Mouse (Mus musculus) CD8-positive naive resting alpha-beta T cell, adult 2 months (primary cell): ENCODE results near the gene Ugt1a2.
"Not testable (repeated sequence)": the region's sequence is repeated elsewhere in the genome, so short reads cannot be mapped to it uniquely, and the experiment has no call there.

Source experiments
- DNase-seq, 2 experiments: peaks; one replicate each; pipeline ENCODE4 v3.0.0; 2022; ENCODE audit warnings: low read depth in 2 of 2, low spot score in 2 of 2

Gene Ugt1a2

DNA sequence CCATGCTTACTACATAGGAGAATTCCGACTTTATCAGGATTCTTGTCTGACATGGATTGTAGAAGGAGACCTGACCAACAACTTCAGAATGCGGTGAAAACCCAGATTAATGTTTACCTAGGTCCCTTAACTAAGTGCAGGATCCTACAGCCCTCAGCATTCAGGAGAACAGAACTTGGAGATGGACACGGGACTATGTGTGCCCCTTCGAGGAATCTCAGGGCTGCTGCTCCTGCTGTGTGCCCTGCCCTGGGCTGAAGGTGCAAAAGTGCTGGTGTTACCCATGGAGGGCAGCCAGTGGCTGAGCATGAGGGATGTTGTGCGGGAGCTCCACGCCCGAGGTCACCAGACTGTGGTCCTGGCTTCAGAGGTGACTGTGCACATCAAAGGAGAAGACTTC lies at the start of gene Ugt1a2:
Gene Ugt1a2, plus strand, starts transcription at position 146 of the 400 bp plus-strand sequence.
- DNase-seq, result no peak

DNA sequence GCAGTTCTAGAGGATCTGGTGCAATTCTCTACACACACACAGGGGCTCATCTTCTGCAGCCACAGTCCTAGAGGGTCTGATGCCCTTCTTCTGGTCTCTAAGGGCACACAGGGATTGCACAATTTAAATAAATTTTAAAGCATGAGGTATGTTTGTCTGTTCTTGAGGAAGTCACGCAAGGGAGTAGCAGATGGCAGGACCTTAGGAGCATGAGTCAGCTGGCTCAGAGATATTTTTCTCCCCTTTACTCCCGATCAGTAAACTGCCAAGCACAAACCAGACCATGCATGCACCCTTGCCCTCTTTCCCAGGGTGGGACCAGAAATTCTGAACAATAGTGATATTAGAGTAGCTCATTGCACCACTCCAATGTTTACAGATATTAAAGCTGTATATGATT lies 42.0 kb upstream of the Ugt1a2 start:
- DNase-seq, result no peak

DNA sequence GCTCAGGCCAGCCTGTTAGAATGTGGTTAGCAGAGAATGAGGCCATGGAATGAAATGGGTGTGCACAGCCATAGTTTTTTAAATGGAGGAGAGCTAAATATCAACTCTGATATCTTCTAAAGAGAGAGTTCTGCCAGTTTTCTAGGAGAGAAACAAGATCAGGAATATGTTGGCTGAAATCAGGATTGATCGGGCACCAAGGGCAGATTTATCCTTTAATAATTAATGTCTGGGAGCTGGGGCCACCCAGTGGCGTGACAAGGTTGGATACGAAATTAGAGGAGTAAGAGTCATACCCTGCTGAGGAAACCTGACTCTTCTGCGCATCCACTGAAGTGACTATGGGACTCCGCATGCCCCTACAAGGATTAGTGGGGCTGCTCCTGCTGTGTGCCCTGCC lies 34.7 kb upstream of the Ugt1a2 start, which contains the start of gene Ugt1a5:
Gene Ugt1a5, plus strand, starts transcription at position 302 of the 400 bp plus-strand sequence.
- no peak for DNase-seq

DNA sequence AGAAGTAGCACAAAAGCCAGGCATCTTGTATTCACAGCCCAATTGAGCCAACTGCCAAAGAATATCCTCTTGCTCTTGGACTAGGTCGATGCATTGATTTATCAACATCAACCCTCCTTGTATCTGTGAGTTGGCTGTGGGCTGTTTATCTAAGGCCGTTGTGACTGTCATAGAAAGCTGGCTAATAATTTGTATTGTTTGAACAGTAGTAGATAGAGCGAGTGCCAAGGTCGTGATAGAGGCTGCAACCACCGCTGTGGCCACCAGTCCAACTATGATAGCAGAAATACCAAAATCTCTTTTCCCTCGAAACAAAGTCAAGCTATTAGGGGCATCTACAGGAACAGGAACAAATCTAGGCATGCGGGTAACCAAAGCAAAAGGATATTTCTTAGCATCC lies 28.2 kb upstream of the Ugt1a2 start:
- DNase-seq, result not testable (repeated sequence)

DNA sequence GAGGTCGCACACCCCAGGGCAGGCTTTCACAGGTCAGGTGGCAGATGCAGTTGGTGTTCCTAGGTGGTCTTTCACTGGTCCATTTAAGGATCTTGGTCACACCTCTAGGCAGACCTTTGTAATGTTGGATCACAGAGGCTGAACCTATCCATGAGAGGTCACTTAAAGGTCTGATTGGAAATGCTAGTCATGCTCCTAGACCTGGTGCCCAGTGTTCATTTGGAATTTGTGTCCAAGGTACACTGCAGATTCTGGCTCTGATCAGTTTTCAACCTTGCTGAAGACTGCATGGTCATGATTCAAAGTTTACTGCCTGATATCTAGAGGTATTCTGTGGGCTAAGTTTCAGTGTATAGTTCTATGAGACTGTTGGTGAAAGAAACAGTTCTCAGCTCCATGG lies 20.7 kb upstream of the Ugt1a2 start:
- DNase-seq, result no peak

DNA sequence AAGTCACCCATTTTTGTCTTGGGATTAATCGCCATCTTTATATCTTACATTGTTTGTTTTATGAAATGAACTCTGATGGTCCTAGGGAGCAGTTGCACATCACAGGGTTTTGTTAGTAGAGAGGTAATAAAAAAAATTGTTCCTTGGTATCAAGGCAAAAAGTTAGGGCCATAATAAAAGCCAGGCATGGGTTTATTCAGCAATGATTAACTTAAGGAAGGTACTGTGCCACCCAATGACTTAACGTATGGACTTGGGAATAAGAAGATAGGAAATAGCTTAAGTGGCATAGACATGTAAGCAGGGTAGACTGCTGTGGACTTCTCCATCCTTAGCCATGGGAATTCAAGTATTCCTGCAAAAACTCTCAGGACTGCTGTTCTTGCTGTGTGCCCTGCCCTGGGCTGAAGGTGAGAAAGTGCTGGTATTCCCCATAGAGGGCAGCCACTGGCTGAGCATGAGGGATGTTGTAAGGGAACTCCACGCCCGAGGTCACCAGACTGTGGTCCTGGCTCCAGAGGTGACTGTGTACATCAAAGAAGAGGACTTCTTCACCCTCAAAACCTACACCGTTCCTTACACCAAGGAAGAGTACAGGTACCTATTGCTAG lies 14.0 kb upstream of the Ugt1a2 start:
- DNase-seq, result no peak

DNA sequence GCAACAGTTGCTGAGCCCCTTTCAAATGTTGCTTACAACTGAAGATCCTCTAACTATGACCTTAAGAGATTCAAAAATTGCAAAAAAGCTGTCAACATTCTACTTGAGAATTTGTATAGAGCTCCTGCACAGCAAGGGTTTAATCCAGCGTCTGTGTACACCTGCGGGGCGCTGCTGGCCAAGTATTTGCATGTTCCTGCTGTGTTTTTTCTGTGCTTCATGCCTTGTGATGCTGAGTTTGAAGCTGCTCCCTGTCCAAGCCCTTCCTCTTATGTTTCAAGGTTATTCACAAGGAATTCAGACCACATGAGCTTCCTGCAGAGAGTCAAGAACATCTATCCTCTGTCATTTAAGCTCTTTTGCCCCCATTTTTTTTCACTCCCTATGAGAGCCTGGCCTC lies 8.3 kb upstream of the Ugt1a2 start:
- DNase-seq, result no peak

DNA sequence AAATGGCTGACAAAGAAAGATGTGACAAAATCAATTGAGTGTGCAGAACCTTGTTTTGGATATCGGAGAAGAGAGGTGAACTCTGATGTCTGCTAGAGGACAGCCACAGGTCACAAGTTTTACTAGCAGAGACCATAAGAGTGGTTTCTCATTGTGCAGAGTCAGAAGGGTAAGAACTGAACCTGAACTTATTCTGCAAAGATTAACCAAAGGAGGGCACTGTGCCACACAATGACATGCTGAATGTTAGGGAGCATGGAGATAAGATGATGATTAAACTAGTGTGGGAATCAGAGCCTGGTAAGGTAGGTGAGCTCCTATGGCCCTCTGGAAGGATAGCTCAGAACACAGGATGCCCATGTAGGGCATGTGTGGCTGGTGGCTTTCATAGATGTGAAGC lies 4.7 kb upstream of the Ugt1a2 start:
- DNase-seq, result no peak

DNA sequence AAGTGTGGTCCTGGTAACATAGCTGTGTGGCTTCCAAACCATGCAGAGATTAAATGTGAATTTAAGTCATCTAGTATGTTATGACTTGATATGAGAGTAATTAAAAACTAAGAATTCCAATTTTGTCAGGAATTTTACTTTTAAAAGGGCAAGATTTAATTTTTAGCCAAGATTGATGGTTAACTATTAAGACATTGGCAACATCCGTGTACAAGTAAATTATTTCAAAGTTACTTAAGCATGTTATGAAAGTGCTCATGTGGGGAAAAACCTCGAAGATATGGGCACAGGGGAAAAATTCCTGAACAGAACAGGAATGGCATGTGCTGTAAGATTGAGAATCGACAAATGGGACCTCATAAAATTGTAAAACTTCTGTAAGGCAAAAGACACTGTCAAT lies 3.0 kb upstream of the Ugt1a2 start:
- no peak for DNase-seq

DNA sequence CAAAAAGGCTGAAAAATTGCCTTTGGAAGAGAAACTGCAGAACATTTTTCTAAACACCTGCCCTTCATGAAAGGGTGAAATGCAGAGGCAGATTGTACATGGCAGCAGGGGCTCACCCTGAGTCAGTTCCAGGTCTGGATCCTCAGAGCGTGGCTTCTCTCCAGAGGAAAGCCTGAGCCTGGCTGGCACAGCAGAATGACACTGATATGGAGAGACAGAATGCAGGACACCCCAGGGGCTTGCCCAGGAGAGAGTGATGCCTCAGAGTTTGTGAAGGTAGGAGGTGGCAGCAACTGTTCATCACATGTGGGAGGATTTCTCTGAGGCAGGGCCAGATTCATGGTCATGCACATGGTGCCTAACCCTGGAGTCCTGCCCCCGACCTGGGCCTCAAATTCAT lies 405 bp upstream of the Ugt1a2 start:
- no peak for DNase-seq

DNA sequence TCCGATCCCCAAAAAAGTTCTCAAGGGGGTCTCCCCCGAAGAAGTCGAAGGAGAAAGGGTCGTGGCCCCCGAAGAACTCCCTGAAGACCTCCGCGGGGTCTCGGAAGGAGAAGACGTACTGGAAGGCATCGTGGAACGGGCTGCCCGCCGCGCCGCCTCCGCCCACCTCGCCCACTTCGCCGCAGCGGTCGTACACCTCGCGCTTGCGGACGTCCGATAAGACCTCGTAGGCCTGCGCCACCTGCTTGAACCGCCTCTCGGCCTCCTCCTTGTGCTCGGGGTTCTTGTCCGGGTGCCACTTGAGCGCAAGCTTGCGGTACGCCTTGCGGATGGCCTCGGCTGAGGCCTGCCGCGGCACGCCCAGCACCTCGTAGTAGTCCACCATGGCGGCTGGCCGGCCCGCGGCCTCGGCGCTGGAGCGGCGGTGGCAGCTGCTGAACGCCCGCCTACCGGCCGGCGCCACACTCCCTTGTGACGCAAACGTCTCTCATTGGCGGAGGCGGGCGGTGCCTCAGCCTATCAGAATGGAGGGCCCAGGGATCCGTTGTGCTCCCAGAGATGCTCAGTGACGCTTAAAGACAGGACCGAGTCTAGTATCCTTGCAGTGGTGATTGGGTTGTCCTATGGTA lies 5.0 kb downstream of the Ugt1a2 start, which contains the start of gene Dnajb3:
Gene Dnajb3, minus strand, starts transcription at position 489 of the 629 bp plus-strand sequence.
- DNase-seq, result no peak

DNA sequence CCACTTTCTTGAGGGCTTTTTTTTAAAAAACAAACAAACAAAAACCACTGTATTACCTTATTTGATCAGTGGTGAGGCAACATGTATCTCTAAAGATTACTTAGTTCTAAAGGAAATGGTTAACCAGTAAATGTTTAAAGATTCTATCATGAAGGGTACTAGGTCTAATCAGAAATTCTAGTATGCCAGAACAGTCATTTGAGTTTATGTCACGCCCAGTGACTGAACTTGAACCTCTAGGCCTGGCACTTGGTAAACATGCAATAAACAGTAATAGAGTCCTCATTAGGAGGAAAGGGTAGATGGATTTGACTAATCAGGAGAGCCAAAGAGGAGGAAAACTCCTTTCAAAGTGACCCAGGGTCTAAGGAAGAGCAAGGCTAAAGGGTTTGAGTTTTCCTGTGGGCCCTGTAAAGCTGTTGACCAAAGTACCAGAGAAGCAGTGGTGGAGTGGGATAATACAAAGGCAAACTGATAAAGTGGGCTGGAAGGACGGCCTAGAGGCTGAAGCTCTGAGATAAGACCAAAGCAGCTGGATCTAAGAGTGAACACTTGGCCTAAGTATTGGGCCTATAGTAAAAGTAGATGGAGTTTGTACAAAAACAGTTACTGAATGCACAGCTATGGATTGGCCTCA lies 6.6 kb downstream of the Ugt1a2 start:
- DNase-seq, result no peak

DNA sequence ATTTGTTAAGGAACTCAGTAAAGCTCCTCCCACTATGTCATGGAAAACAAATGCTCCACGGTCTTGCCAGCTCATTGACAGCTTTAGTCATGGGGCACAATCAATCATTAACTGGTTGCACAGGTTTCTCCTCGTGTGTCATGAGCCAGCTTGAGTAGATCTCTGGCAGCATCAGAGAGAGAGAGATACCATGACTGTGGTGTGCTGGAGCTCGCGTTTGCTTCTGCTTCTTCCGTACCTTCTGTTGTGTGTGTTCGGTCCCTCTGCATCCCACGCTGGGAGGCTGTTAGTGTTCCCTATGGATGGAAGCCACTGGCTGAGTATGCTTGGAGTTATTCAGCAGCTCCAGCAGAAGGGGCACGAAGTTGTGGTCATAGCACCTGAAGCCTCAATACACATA lies 11.4 kb downstream of the Ugt1a2 start, which contains the start of gene Ugt1a1:
Gene Ugt1a1, plus strand, starts transcription at position 148 of the 400 bp plus-strand sequence.
- peak in 1 of 2 experiments; percentile 0 for DNase-seq

DNA sequence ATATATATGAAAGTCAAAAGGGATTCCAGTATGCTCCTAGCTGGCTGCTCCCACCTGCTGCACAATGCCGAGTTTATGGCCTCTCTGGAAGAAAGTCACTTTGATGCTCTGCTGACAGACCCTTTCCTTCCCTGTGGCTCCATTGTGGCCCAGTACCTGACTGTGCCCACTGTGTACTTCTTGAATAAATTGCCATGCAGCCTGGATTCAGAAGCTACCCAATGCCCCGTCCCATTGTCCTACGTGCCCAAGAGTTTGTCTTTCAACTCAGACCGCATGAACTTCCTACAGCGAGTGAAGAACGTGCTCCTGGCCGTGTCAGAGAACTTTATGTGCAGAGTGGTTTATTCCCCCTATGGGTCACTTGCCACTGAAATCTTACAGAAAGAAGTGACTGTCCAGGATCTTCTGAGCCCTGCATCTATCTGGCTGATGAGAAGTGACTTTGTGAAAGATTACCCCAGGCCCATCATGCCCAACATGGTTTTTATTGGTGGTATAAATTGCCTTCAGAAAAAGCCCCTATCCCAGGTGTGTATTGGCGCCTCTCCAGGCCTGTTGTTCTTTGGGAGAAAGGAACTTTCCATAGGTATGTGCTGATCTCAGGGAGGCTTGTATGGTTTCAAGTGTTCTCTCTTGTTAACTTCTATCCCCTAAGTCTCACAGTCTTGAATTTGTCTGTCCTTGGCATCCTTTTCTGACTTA lies 12.1 kb downstream of the Ugt1a2 start:
- no peak for DNase-seq

DNA sequence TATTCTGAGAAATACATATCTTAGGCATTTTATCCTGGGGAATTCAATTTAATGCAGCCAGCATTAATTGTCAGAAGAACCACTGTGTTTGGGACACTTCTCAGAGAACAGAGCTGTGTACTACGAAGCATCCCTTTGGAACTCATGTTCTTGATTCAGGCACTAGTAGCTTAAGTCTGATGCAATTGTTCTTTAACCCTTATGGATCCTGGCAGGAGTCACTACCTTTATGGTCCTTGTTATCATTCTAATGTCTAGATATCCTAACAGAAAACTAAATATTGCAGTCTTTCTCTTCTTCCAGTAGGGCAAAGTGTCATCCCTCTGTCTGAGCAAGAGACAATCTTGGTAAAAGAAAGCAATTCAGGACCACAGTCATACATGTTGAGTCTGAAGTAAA lies 12.7 kb downstream of the Ugt1a2 start:
- DNase-seq, result no peak

DNA sequence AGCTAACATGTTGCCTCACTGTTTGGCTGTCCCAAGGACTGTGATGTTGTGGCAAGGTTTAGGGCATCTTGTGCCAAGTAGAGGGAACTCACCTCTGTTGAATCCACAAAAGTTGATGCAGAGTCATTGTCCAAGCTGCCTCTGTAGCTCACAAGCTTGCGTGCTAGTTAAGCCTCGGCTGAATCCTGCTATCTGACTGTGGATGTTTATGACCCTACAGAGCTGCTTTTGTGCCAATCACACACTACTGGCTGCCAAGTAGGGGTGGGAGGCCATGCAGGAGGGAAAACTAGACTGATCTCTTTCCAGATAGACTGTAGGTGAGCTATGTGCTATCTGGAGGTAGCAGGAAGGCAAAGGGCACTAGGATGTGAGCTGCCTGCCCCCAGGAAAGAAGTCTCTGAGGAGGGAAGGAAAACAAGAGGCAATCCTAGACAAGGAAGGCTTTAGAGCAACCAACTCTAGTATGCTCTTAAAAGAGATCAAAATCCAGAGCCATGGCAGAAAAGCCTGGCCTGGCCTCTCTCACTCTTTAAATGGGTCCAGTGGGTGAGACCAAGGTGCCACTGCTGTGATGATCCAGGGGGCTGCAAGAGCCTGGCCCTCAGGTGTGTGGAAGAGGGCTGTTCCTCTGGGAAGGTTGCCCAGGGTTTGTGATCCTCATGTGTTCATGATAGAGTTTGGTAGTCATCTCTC lies 13.5 kb downstream of the Ugt1a2 start:
- DNase-seq, result peak in 1 of 2 experiments; percentile 1

DNA sequence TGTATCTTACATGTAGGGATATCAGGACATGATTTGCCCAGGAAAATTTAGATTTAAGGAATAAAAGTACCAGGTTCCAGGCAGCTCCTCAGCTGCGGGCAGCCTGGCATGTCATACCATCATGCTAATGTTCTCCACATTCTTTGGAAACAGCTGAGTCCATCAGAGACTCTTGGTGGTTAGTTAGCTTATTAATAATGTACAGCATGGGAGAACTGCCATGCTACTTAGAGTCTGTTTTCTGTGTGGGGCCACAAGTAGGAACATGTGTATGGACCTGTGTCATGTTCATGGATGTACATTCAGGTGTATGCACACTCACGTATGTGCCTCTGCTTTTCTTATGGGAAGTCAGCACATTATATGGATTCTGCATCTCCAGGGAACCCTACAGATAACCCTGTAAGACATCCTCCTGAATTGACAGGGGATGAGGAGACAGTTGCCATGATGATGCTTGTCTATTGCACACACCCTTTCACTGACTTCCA lies 14.1 kb downstream of the Ugt1a2 start:
- no peak for DNase-seq

DNA sequence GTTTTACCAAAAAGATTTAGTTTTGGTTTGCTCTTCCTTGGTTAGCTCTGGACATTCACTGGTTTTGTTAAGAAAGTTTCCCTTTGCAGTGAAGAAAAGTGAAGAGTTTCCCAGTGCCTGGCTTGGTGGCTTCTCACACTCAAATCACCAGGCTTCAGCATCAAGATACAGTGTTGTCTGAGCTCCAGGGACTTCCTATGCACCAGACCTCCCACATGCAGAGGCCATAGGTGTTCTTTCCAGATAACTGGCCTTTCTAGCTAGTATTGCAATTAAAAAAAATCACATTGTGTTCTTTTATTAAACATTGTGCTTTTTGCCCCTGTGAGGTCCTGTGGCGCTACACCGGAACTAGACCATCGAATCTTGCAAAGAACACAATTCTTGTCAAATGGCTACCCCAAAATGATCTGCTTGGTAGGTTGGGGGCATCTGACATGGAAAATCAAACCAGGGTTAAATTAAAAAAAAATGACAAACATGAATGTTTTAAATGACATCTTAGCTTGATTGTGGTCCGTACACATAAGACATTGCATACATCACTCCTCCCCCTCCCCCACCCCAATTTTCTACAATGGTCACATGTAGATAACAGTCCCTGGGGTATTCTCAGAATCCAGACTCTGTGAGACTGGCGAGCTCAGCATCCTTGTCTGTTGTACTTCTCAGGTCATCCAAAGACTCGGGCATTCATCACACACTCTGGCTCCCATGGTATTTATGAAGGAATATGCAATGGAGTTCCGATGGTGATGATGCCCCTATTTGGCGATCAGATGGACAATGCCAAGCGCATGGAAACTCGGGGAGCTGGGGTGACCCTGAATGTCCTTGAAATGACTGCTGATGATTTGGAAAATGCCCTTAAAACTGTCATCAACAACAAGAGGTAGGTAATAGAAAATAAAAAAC lies 15.3 kb downstream of the Ugt1a2 start:
- DNase-seq, result peak in 1 of 2 experiments; percentile 1

DNA sequence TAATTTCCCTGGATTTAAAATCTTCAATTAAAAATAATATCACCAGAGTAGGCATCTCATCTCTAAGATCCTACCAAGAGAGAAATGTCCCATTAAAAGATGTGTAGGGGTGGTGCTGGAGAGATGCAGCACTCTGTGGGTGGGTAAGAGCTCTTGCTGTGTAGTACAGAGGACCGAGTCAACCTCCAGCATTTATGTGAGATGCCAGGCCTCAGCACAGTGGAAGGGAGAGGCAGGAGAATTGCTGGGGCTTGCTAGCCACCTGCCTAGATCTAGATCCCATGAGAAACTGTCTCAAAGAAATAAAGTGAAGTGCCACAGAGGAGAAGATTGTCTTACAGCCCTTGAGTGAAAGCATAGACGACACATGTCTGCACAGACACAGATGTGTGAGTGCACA lies 16.1 kb downstream of the Ugt1a2 start:
- no peak for DNase-seq

DNA sequence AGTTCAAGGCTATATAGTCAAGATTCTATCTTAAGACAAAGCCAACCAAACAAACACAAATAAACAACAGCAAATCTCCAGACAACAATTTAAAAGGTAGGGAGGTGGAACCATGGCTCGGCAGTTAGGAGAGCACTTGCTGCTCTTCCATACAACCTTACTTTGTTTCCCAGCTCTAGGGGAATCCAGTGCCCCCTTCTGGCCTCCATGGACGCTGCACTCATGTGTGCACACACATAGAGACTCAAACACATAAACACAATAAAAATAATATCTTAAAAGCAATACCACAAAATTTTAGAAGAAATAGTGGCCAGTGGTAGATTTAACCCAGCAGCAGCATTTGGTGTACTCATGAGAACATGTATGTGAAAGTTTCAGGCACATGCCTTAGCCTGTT lies 16.7 kb downstream of the Ugt1a2 start:
- no peak for DNase-seq
